Mouse (Mus musculus): ENCODE data around the gene Myo18a.
A peak's percentile ranks its signal among the peaks of the same experiment; 100 is the strongest.

Gene Myo18a

DNA sequence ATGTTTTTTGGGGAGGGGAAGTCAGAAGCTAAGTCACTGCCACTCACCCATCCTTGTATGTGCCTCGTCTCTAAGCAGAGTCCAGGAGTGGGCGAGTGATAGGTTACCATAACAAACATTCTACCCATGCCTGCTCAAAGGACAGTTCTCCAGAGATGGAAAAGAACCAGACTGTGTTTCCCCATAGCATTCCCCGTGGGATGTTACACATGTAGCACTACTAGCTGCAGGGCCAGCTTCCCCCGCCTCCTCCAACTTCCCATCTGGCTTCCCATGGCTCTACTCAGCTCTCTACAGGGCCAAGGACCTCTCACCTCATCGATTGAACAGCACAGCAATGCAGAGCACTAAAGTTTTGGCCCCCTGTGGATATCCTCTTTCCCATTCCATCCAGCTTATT is 32.2 kb downstream of the Myo18a start:
- no peak for DNase-seq (ENCODE audit: low spot score)

DNA sequence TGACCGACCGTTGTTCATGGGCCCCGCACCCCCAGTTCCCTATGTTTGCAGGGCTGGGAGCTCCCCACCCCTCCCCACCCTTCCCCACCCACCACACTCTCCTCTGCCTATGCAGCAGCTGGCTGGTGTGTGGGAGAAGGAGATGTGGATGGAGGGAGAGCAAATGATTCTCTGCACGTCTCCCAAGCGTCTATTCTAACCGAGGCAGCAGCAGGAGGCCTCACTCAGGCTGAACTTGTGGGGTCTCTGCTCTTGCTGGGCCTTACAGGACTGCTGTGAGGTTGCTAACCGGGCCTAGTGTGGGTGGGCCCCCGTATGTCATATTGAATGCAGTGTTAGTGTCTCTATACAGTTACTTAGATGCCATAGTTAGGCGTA is 37.4 kb downstream of the Myo18a start:
- DNase-seq (ENCODE audit: low spot score) = no peak

DNA sequence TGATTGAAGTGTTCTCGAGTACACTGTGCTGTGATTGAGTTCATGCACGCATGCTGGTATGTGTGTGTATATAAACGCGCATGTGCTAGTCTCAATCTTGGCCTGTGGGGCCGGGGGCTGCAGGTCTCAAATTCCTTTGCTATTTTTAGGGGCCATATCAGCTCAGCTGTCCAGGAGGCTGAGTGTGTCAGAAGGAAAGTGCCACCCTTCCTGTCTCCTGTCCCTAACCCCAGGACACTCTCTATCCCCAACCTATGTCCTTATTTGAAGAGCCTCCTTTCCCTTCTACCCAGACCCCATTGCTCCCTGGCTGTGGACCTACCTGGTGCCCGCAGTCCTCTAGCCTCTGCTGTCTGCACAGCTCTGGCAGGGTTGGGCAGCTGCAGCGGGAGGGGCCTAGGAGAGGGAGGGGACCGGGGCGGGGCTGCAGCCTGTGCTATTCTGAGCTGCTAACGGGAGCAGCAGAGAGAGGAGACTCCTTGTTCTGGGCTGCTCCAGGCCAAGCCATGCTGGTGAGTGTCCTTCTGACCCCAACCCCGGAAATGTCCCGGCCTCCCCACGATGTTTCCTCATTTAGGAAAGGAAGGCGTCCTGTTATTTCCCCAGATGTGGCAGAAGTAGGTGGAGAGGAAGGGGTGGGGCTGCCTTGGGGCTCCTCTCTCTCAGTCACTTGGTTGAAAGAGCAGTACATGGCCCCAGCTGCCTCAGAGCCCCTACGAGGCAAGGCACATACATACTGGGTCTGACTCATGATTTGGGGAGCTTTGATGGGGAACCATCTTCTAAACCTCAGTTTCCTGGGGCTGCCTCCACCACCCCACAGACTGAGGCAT is 38.0 kb downstream of the Myo18a start:
- DNase-seq (ENCODE audit: low spot score) = peak; percentile 88

DNA sequence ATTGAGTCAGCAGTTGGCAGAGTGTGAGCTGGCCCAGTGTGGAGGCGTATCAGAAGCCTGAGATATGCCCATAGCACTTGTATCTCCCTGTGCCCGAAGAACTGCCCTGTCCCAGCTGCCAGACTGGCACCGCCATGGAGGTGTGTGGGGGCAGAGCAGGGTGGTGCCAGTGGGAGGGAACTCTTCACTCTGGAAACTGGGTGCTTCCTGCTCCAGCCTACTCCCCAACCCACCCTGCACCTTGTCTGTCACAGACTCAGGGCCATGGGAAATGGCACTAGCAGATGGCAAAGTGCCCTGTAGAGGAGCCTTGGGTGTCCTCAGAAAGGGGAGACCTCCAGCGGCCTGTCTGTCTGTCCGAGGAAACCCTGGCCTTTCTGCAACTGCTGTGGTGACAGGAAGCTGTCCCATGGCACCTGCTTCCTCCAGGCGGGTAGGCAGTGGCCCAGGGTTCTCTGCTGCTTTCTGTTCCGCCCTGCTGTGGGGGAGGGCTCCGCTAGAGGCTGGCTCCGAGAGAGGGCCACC is 39.4 kb downstream of the Myo18a start:
- peak; percentile 58 for DNase-seq (ENCODE audit: low spot score)

DNA sequence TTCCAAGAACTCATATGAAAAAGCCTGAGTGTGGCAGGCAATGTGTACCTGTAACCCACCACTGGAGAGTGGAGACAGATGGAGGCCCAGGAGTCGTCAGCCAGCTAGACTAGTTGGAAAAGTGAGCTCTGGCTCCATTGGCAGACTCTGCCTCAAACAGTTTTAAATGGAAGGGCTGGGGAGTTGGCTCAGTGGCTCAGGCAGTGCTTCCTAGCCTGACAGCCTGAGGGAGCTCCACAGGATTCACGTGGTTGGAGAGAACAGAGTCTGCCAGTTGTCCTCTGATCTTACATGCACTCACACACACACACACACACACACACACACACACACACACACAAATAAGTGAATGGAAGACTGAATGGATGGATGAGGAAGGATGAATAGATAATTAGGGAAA is 43.2 kb downstream of the Myo18a start:
- DNase-seq (ENCODE audit: low spot score) = no peak

DNA sequence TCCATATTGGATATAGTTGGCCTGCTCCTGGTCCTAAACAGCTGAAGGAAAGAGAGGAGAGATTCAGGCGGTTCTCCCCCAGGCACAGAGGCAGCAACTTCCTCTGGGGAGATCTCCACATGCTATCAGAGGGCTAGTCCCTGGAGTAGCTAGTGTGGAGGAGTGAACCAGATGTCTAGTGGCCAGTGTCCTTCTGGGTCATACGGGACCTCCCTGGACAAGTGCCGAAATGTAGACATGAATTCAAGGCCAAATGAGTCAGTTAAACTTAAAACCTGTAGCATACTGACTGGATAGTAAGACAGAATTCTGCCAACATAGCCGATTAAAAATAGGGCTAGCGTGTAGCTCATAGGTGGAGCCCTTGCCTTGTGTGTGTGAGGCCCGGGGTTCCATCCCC is 43.8 kb downstream of the Myo18a start:
- DNase-seq (ENCODE audit: low spot score) = no peak

DNA sequence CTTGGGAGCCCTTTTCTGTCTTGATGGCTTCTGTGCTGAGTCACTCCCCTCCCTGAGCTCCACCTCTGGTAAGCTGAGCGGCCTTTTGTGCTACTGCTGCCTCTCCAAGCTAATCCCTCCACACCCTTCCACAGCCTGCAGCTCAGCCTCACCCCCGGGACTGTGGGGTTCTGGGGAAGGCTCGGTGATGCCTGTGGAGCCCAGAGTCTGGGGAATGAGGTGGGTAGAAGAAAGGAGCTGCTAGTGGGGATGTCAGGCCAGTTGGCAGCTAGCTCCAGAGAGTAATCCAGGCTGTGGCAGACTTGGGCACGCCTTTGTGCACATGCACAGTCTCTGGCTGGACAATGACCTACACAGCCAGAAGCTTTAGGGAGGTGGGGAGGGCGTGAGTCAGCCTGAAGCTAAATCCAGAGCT is 45.0 kb downstream of the Myo18a start:
- no peak for DNase-seq (ENCODE audit: low spot score)

DNA sequence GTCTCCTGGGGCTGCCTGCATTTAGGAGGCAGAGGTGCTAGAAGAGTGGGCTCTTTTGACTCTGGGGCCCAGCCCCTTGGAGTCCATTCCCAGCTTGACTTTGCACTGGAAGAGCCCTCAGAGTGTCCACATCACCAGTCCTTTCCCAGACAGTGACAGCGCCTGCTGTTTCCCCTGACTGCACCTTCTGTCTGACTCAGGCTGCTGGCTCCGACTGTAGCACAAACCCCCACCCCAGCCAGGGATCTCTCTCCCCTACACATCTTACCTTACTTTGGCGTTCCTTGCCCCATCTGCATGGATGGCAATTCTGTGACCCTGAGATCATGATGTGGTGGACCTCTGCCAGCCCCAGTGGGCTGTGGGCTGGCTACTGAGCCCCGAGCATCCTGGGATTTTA is 46.2 kb downstream of the Myo18a start:
- no peak for DNase-seq (ENCODE audit: low spot score)

DNA sequence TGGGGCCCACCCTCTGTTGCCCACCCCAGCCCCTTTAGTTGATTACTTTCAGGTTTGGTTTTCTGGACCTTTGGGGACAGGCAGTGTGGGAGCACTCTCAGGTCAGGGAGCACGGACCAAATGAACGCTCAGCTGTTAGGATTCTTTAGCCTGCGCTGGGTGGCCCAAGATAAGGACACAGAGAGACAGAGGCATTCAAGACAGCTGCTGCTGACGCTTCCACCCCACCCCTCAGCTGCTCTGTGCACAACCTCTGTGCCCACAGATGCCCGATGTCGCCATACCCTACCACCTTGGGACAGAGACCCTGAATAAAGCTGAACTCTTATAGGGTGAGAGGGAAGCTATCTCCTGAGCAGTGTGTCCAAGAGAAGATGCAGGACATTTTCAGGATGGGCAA is 47.0 kb downstream of the Myo18a start:
- no peak for DNase-seq (ENCODE audit: low spot score)

DNA sequence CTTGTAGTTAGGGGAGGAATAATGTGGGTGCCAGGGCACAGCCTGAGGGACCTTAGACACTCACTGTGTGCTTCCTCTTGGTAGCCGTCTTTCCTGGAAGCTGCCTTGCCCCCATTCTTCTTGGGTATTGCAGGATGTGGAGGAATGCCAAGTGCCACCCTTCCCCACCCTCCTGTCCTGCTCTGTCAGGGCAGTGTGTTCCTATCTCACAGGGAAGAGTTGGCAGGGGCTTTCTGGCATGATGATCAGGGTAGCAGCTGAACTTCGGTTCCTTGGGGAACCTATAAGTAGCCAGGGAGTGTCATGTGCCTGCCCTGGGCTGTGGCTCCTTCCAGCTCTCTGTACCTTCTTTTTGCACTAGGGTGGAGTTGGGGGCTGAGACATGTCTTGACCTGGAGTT is 50.9 kb downstream of the Myo18a start:
- no peak for DNase-seq (ENCODE audit: low spot score)

DNA sequence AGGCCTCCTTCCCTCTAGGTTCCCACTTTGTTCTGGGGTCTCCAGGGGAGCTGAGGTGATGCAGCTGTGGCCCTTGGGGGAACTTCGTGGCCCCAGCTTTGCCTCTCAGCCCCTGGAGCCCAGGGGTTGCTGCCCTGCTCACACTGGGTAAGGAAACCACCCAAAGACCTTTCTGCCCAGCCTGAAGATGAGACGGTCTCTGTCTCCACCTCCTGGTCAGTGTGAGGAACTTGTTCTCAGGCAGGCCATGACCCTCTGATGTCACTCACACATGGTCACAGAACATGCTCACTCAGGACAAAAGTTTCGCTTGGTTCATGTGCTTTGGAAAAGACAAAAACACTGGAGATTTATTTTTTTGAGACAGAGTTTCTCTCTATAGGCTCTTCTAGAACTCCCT is 53.0 kb downstream of the Myo18a start:
- peak; percentile 81 for DNase-seq (ENCODE audit: low spot score)

DNA sequence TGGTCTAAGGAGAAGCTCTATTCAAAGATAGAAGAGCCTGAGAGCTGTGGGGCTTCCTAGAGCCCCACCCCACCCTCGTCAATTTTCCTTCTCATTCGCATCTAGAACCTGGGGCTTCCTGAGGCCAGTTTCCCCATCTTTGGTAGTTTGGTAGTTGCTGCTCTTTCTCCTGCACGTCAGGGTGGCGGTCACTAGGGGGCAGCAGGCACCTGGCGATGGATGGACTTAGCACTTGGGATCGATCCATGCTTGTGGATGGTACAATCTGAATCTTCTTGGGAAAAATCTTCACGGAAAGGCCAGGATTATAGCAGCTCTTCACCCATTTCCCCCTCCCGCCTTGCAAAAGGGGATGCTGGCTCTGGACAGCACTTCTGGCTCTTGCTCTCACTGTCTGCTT is 58.6 kb downstream of the Myo18a start:
- no peak for DNase-seq (ENCODE audit: low spot score)

DNA sequence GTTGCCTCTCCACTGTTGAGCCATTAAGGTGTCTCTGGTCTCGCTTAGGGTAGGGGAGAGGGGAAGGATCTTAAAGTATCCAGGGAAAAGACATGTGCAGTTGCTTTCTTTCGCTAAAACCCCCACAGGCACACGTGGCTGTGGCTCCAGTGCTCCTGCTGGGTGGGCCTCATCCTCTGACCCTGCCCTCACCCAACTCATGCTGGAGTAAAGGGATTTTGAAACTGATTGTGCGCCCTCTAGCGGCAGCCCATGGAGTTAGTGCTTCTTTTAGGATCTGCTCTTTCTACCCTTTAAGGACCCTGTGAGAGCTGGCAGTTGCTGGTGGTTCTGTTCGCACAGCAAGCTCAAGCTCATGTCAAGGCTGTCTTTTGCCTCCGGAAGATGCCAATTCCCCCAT is 59.7 kb downstream of the Myo18a start:
- peak; percentile 49 for DNase-seq (ENCODE audit: low spot score)

DNA sequence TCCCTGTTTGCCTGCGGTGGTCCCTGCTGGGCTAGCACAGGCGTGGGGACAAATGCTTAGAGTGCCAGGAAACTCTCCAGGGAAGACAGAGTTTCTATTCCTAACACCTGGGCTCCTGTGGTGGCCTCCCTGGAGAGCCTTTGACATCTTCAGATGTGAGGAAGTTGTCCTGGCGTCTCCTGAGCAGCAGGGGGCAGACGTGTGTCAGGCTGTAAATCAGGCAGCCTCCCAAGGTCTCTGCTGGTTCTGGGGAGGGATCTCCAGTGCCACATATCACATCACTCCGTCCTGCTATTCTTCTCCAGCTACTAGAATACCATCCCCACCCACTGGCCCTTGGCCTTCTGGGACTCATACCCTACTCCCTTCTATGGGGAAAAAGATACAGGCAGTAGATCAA is 62.8 kb downstream of the Myo18a start:
- peak; percentile 37 for DNase-seq (ENCODE audit: low spot score)

DNA sequence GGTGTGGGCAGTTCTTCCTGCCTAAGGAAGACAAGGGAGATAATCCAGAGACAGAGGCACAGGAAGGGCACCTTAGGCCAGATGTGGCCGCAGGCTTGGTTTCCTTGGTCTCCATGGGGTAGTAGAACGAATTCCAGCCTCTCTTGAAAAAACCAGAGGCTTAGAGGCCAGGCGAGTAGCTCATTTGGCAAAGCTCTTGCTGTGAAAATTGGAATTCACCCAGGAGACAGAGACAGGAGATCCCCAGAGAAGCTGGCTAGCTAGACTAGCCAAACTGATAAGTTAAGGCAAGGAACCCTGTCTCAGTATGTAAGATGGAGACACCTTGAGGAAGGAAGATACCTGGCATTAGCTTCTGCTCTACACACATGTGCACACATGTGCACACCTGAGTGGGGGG is 63.3 kb downstream of the Myo18a start:
- DNase-seq (ENCODE audit: low spot score) = no peak

DNA sequence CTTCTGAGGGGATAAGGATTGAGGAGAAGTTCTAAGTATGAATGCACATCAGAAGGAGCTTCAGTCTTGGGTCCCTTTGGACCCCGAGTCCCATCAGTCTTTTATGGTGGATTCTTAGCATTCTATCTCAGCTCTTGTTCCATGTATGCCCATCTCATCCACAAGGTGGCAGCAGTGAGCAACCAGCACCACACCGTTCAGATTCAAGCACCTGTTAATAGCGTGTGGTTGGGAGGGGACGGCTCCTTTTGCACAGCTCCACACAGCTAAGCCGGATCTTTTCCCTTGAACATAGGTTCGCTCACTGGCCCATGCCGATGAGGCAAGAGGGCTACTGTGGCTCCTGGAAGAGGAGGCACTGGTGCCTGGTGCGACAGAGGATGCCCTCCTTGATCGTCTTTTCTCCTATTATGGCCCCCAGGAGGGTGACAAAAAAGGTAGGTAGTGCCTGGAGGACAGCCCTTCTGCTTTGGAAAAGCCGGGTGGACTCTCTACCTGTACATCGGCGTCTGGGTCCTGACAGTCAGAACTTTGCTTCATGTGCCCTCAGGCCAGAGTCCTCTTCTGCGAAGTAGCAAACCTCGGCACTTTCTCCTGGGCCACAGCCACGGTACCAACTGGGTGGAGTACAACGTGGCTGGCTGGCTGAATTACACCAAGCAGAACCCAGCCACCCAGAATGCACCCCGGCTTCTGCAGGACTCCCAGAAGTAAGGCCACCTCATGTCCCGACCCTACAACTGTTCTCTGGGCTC is 64.4 kb downstream of the Myo18a start:
- DNase-seq (ENCODE audit: low spot score) = peak; percentile 68

DNA sequence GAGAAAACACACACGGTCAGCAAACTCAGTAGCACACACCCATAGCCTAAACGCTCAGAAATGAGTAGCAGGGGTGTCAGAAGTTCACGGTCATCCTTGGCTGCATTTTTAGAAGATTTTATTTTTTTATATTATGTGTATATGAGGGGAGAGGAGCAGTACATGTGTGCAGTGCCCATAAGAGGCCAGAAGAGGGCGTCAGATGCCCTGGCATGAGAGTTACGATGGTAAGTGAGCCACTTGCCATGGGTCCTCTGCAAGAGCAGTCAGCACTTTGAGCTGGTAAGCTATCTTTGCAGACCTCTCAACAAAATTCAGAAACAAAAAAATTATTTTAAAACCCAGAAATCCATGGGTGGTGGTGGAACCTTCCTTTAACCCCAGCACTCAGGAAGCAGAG is 65.1 kb downstream of the Myo18a start:
- DNase-seq (ENCODE audit: low spot score) = no peak

DNA sequence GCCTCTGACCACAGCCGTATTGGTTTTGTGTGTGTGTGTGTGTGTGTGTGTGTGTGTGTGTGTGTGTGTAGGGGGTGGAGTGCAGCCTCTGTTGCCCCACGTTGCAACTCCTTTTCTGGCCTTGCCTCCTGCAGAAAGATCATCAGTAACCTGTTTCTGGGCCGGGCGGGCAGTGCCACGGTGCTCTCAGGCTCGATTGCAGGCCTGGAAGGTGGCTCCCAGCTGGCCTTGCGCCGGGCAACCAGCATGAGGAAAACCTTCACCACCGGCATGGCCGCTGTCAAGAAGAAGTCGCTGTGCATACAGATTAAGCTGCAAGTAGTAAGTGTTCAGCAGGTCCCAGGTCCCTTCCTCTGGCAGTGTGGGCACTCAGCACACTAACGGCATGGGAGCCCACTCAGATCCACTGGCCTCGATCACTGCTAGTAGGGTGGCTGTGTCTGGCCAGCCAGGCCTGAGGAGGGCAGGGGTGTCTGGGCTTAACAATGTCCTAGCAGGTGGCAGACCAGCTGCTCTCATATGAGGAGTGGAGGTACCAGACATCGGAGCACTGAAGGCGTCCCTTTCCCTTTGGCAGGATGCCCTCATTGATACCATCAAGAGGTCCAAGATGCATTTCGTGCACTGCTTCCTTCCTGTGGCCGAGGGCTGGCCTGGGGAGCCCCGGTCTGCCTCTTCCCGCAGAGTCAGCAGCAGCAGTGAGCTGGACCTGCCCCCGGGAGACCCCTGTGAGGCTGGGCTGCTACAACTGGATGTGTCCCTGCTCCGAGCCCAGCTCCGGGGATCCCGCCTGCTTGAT is 66.2 kb downstream of the Myo18a start:
- no peak for DNase-seq (ENCODE audit: low spot score)

DNA sequence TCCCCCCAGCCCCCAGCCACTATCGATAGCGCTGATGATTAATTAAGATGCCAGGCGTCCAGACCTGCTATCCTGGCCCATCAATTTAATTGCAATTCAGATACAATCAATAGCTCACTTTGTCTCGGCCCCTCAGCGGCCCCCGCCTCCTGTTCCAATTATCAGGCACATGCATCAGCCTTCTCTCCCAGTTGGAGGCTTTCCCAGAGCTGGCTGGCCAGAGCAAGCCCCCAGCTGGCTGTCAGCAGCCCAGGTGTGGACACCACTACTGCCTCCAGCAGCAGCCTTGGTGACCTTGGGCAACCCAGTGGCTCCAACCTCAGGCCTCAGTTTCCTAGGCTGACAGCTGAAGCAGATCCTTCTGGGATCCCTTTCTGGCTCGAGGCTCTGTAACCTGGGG is 67.8 kb downstream of the Myo18a start:
- DNase-seq (ENCODE audit: low spot score) = no peak

DNA sequence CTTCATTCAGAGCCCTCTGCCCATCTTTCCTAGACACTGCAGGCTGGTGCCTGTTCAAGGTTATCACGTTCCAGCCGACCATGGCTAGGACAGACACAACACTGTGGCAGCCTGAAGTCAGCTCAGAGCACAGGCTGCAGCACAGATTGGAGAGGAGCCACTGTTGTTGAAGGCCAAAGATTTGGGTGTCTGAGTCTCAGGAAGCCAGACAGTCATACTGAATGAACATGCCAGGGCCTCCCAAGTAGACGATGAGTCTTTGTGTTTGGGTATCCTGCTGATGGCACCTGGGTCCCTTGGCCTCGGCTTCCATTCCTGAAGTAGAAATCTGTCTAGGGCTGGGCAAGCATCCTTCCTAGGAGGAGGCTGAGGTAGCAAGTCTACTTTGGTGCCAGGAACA is 69.5 kb downstream of the Myo18a start:
- no peak for DNase-seq (ENCODE audit: low spot score)

DNA sequence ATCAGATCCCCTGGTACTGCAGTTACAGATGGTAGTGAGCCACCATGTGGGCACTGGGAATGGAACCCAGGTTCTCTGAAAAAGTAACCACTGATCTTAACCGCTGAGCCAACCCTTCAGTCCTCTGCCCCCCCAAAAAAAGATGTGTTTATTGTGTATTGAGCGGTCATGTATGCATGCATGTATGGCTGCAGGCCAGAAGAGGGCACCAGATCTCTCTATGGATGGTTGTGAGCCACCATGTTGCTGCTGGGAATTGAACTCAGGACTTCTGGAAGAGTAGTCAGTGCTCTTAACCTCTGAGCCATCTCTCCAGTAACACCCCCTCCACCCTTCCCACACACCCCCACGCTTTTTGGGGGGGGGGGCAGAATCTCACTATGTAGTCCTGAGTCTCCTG is 72.1 kb downstream of the Myo18a start:
- no peak for DNase-seq (ENCODE audit: low spot score)

DNA sequence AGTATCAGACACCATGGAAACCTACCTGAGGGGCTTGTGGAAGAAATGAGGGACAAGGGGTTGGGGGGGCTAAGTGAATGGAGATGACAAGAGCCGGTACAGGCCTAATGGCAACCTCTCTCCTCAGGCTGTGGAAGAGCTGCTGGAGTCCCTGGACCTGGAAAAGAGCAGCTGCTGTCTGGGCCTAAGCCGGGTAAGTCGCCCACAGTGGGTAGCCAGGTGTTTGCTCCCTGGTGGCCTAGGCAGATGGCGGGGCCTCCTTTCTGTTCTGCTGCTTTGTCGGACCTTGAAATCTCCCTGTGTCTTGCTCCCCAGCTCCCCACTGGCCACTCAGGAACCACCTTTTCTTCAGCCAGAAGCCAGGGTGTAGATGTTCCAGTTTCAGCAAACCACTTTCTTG is 73.2 kb downstream of the Myo18a start:
- no peak for DNase-seq (ENCODE audit: low spot score)

DNA sequence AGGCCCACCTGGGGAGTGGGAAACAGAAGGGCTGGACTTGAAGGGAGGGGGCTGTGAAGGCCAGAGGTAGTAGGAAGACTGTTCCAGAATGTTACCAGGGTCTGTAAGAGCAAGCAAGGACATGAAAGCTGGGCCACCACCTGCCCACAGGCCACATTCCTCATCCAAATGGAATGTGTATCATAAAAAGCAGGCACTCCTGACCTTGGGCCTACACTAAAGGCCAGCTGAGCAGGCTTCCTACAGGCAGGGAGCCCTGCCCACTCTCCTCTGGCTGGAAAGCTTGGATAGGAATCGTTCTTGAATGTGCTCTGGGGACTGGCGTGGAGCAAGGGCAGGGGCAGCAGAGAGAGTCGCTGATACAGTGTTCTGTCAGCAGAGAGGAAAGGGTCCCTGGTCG is 73.7 kb downstream of the Myo18a start:
- DNase-seq (ENCODE audit: low spot score) = no peak

Data from T-cell, adult 2 months (primary cell).